Mouse (Mus musculus) megakaryocyte, embryonic 14.5 days (primary cell): ENCODE data around the gene Slc25a5. TPM values are rescaled to one million over a fixed set of nuclear protein-coding genes. Genes with fewer than 3 reads are reported as not detected.
"Not testable (repeated sequence)": the region's sequence is repeated elsewhere in the genome, so short reads cannot be mapped to it uniquely, and the experiment has no call there.

Experiments used
- H3K27me3 ChIP-seq: replicated peaks from 2 replicates; pipeline ENCODE3; 2012; ENCODE audit warnings: inconsistent platforms
- H3K36me3 ChIP-seq: replicated peaks from 2 replicates; pipeline ENCODE3; 2012; ENCODE audit warnings: low read length, inconsistent platforms, mixed read lengths
- H3K4me1 ChIP-seq: 2 replicates; pipeline ENCODE4 v1.6.1; 2012; ENCODE audit warnings: inconsistent platforms
- H3K4me3 ChIP-seq: replicated peaks from 2 replicates; pipeline ENCODE3; 2012; ENCODE audit warnings: moderate library complexity, mild to moderate bottlenecking, inconsistent platforms
- H3K9me3 ChIP-seq: 2 replicates; pipeline ENCODE4 v1.6.1; 2012; ENCODE audit warnings: inconsistent platforms
- FLI1 ChIP-seq: IDR thresholded peaks from 2 replicates; pipeline ENCODE4 v1.6.1; 2012; ENCODE audit warnings: low read length, inconsistent platforms, mixed read lengths
- GATA1 ChIP-seq: IDR thresholded peaks from 3 replicates; pipeline ENCODE4 v1.6.1; 2012; ENCODE audit warnings: mixed read lengths, low read length, inconsistent platforms, borderline replicate concordance
- polyA plus RNA-seq: library from polyadenylated mRNA; stranded (reverse); fragments of >175 nt; gene quantifications from 2 replicates; pipeline ENCODE4 v1.2.3, GENCODE M21; 2012; ENCODE audit warnings: low replicate concordance; ENCODE audit not compliant: insufficient read depth

Slc25a5 gene
- polyA plus RNA-seq, 1 experiment, result 23.0 TPM

DNA sequence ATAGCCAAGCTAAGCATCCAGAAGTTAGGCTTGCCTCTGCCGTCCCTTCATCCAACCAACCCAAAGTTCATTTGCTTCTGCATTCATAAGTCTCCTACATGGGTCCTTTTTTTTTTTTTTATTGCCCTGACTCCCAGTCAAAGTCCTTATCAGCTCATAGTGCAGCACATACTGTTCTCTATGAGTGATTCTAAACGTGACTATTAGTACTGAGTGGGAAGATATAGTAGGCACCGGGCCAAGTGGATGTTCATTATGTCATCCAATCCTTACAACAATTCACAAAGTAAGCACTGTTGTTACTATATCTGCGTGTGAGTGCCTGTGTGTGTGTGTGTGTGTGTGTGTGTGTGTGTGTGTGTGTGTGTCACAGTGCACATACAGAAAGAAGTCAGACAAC is 32.6 kb upstream of the Slc25a5 start:
- no peak for TF ChIP-seq GATA1
- TF ChIP-seq FLI1, result no peak
- H3K4me3 ChIP-seq, result no peak overlapping the region
- peaks cover 2% of the 10 kb centered on the region for H3K27me3 ChIP-seq
- no peaks in the 10 kb centered on the region for H3K36me3 ChIP-seq
- peaks cover 8% of the 10 kb centered on the region; the same call in 1 of the 2 replicates for H3K4me1 ChIP-seq
- no peaks in the 10 kb centered on the region for H3K9me3 ChIP-seq

DNA sequence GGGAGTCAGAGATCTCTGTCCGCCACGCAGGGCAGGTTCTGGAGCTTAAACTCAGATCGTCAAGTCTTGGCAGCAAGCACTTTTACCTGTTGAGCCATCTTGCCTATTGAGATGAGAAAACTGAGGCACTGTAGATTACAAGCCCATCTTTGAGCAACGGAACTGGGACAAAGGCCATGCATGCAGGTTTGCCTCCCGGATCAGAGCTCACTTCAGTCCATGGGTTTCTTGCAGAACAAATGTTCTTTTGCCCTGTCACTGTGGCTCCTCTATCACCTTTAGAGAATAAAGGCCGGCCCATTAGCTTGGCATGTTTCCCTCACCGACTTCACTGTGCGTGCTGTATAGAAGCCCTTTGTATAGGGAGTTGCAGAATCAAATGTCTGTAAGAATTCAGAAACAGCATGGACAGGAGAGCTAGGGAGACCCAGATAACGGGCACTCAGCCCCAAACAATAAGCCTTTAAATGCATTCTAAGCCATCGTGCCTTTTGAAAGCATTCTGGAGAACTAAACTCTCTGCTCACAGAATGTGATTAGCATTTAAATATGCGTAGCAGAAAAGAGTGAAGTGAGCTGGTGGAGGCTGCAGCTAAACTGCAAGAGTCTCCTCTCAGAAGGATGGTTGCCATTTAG is 32.0 kb upstream of the Slc25a5 start:
- H3K9me3 ChIP-seq, result no peaks in the 10 kb centered on the region
- peaks cover 8% of the 10 kb centered on the region; the same call in 1 of the 2 replicates for H3K4me1 ChIP-seq
- no peaks in the 10 kb centered on the region for H3K36me3 ChIP-seq
- no peak for TF ChIP-seq FLI1
- TF ChIP-seq GATA1, result no peak
- no peak overlapping the region for H3K4me3 ChIP-seq
- H3K27me3 ChIP-seq, result peaks cover 2% of the 10 kb centered on the region

DNA sequence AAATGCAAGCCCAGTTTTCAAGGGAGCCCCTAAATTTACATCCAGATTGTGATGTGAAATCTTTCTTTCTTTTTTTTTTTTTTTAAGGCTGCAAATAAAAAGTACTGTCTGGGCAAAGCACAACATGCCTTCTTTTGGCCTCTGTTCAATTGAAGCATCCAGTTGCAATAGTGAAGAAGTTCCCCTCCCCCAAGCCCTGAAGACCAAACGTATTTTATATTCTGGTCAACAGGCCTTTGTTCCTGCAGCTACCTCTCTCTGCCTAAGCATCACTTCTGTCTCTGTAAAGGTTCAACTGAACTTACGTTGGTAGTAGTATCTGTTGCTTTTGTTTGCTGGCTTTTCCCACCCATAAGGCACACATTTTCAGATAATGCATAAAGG is 31.5 kb upstream of the Slc25a5 start:
- TF ChIP-seq FLI1 (no peak), GATA1 (no peak)
- no peak overlapping the region for H3K4me3 ChIP-seq
- H3K4me1 ChIP-seq, result peaks cover 8% of the 10 kb centered on the region; the same call in 1 of the 2 replicates

DNA sequence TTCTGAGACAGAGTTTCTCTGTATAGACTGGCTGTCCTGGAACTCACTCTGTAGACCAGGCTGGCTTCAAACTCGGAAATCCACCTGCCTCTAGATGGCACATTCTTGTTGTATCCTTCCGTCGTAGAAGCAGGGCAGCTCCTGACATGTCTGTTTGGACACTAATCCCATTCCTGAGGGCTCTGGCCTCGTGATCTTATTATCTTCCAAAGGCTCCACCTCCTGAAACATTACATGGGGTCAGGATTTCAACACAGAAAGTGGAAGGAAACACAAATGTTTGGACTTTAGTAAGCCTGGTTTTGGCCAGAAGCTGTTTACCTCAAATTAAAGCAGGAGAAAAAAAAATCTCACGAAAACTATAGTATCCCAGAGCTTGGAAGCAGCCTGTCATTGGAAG is 28.1 kb upstream of the Slc25a5 start:
- H3K27me3 ChIP-seq, result peaks cover 15% of the 10 kb centered on the region

More for the DNA sequence above, 31.5 kb upstream of the Slc25a5 start:
- no peaks in the 10 kb centered on the region for H3K9me3 ChIP-seq
- peaks cover 6% of the 10 kb centered on the region for H3K27me3 ChIP-seq
- H3K36me3 ChIP-seq, result no peaks in the 10 kb centered on the region

DNA sequence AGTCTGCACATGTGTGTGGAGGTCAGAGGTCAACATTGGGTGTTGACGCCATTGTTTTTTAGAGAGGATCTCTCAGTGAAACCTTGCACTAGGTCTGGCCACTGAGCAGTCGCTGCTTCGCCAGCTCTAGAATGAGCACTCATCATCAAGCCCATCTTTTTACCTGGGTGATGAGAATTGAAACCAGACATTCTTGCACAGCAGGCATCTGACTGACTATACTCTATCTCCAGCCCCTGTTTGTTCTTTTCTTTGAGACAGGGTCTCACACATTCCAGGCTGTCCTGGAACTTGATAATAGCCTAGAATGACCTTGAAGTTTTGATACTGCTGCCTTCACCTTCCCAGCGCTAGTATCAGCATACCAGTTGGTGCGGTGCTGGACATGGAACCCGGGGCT is 22.9 kb upstream of the Slc25a5 start:
- Histone ChIP-seq H3K4me1 (peaks cover 3% of the 10 kb centered on the region; the same call in 1 of the 2 replicates), H3K4me3 (no peak overlapping the region), H3K9me3 (no peaks in the 10 kb centered on the region), H3K27me3 (peaks cover 15% of the 10 kb centered on the region), H3K36me3 (no peaks in the 10 kb centered on the region)
- TF ChIP-seq FLI1, result no peak
- TF ChIP-seq GATA1, result no peak

More for the DNA sequence above, 28.1 kb upstream of the Slc25a5 start:
- Histone ChIP-seq H3K4me1 (no peaks in the 10 kb centered on the region), H3K36me3 (no peaks in the 10 kb centered on the region), H3K4me3 (no peak overlapping the region), H3K9me3 (no peaks in the 10 kb centered on the region)
- TF ChIP-seq GATA1 (no peak), FLI1 (no peak)

DNA sequence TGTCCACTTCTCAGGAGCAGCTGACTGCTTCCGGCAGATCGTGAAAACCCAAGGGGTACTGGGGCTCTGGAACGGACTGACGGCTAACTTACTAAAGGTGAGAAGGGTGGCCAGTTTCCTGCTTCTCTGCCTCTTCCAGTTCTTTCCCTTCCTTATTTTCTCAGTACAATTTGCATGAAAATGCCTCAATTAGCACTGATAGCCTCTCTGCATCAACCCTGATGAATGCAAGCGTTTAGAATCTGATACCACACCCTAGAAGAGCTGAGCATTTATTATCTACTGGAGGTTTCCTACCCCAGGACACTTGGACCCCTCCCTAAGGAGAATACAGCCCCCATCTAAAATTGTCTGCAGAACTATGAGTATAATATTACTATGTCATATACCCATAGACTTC is 19.9 kb upstream of the Slc25a5 start:
- Histone ChIP-seq H3K36me3 (no peaks in the 10 kb centered on the region), H3K9me3 (no peaks in the 10 kb centered on the region), H3K4me3 (no peak overlapping the region), H3K4me1 (peaks cover 3% of the 10 kb centered on the region; the same call in 1 of the 2 replicates), H3K27me3 (peaks cover 11% of the 10 kb centered on the region)
- TF ChIP-seq FLI1 (no peak), GATA1 (no peak)

DNA sequence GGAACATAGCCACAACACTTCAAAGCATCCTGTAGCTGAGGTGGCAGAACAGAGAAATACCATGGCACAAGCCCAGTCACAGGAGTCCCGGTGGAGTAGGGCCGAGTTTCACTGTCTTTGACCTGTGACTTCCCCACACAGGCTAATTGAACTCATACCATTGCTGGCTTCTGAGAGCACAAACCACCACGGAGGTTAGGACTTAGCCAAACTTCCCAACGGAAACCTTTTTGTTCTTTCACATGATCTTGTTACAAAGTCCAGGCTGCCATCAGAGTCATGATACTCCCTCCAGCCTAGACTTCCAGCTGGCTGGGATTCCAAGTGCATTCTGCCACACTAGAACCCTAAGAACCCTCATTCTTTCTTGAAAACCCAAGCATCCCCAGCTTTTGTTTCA is 17.8 kb upstream of the Slc25a5 start:
- TF ChIP-seq FLI1 (no peak), GATA1 (no peak)
- Histone ChIP-seq H3K9me3 (no peaks in the 10 kb centered on the region), H3K4me3 (no peak overlapping the region), H3K36me3 (no peaks in the 10 kb centered on the region), H3K4me1 (peaks cover 3% of the 10 kb centered on the region; the same call in 1 of the 2 replicates), H3K27me3 (peaks cover 2% of the 10 kb centered on the region)

DNA sequence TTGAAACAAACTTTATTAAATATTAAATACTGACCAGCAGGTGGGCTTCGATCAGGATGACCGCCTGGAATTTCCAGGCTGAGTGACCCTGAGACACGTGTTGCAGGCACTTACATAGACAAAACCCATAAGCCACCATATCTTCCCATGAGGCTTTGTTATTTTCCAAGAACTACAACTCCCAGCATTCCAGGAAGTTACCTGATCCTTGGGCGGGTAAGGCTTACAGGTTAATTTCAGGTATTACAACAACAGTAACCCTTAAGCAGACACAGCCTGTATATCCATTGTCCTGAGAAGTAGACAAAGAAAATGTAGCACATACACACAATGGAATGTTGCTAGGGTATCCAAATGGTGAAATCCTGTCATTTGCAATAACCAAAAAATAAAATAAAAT is 6.1 kb upstream of the Slc25a5 start:
- Histone ChIP-seq H3K4me3 (no peak overlapping the region), H3K27me3 (no peaks in the 10 kb centered on the region), H3K36me3 (no peaks in the 10 kb centered on the region), H3K4me1 (no peaks in the 10 kb centered on the region), H3K9me3 (no peaks in the 10 kb centered on the region)
- TF ChIP-seq FLI1 (no peak), GATA1 (no peak)

DNA sequence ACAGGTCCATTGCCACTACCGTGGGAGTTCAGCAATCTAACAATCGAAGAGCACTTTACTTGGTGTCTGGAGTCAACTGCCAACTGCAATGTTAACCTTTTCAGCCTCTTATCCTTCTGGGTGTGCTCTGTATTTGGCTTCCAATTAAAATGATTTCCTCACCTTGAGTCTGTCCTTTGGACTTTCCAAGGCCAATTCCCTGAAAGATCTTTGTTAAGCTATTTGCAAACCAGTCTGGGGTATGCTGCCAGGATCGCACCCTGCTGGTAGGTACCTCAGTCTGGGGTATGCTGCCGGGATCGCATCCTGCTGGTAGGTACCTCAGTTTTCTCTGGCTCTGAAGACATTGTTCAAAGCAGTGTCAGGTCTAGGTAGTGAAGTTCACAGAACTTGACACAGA is 880 bp upstream of the Slc25a5 start:
- no peaks in the 10 kb centered on the region for H3K27me3 ChIP-seq
- peaks cover 15% of the 10 kb centered on the region for H3K36me3 ChIP-seq
- H3K9me3 ChIP-seq, result peaks cover 9% of the 10 kb centered on the region
- no peak for TF ChIP-seq FLI1
- no peak for TF ChIP-seq GATA1
- peaks cover 4% of the 10 kb centered on the region; the same call in 1 of the 2 replicates for H3K4me1 ChIP-seq
- H3K4me3 ChIP-seq, result no peak overlapping the region

DNA sequence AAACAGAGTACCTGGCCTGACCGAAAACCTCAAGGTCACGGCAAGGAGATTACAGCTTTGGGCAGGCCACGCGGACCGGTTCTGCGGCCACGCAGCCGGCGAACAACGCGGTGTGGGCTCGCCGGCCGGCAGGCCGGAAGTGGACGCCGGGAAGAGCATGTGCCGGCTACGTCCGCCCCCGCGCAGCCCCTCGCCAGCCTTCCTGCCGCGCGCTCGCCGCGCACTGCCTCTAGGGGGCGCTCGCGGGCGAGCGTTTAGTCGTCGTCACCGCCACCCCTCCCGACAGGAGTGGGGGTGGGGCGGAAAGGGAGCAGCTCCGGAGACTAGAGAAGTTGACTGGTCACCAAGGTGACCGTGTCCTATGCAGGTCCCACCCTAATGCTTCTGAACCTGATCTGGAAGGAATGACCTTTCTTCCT is 721 bp downstream of the Slc25a5 start:
- Histone ChIP-seq H3K27me3 (no peaks in the 10 kb centered on the region), H3K9me3 (peaks cover 9% of the 10 kb centered on the region), H3K4me3 (peak overlapping the region; percentile 94), H3K36me3 (peaks cover 15% of the 10 kb centered on the region), H3K4me1 (peaks cover 4% of the 10 kb centered on the region; the same call in 1 of the 2 replicates)
- TF ChIP-seq GATA1, result no peak
- no peak; the same call in 1 of the 2 replicates for TF ChIP-seq FLI1

DNA sequence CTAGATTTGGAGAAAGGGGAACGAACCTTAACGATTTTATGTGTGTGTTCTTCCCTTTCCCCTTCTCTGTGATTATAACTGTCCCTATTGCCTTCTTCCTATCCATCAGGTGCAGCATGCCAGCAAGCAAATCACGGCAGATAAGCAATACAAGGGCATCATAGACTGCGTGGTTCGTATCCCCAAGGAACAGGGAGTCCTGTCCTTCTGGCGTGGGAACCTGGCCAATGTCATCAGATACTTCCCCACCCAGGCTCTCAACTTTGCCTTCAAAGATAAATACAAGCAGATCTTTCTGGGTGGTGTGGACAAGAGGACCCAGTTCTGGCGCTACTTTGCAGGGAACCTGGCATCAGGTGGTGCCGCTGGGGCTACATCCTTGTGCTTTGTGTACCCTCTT is 1.3 kb downstream of the Slc25a5 start:
- not testable (repeated sequence) for H3K9me3 ChIP-seq, H3K27me3 ChIP-seq, H3K4me1 ChIP-seq
- Histone ChIP-seq H3K36me3 (peaks cover 15% of the 10 kb centered on the region), H3K4me3 (peak overlapping the region; percentile 94)
